ENCODE assay signal across 26 mouse cellular contexts in genomic region chr2:25477541-25477940, GRCm38 (mm10). TPM values are rescaled to one million over a fixed set of nuclear protein-coding genes. Genes with fewer than 3 reads are reported as not detected.
DNase-seq lines count a peak whose midpoint lies in the region; ATAC-seq and TF ChIP-seq lines count a peak whose summit lies in the region.
"Had no signal": no experiment of that assay in that cellular context is flagged by ENCODE, and none has a peak within 500 bp of the region (broad histone marks: within the 10 kb centered on the region; RNA-seq: fewer than 3 reads in every experiment).

No protein-coding gene starts in this region.

- no peaks in the 10 kb centered on the region for H3K9me3 ChIP-seq in midbrain, embryonic 11.5 days (ENCODE audit: control insufficient read depth, low read length)
- no peaks in the 10 kb centered on the region for H3K9me3 ChIP-seq in midbrain, embryonic 16.5 days (replicated peaks; ENCODE audit: control insufficient read depth, low read length, poor library complexity, severe bottlenecking)
- H3K9me3 ChIP-seq: embryonic facial prominence, embryonic 10.5 days; embryonic facial prominence, embryonic 12.5 days; forebrain, embryonic 13.5 days; forebrain, embryonic 15.5 days; G1E had no signal

- ATAC-seq in midbrain, embryonic 11.5 days (ENCODE audit: low FRiP score), result no peak
- ATAC-seq in midbrain, embryonic 16.5 days, result no peak
- ATAC-seq: activated CD4-positive, CD25-positive, alpha-beta regulatory T cell, adult 4 months; CD4-positive, CD25-positive, alpha-beta regulatory T cell, adult 4 months; forebrain, embryonic 13.5 days; forebrain, embryonic 15.5 days; forebrain, postnatal 0 days; Patski had no signal

- no peak overlapping the region for H3K4me3 ChIP-seq in layer of hippocampus, adult 2 months
- H3K4me3 ChIP-seq in midbrain, embryonic 11.5 days (ENCODE audit: low read depth, low read length), result no peak overlapping the region
- no peak overlapping the region for H3K4me3 ChIP-seq in midbrain, embryonic 16.5 days (ENCODE audit: low read depth, low read length)
- H3K4me3 ChIP-seq: embryonic facial prominence, embryonic 10.5 days; embryonic facial prominence, embryonic 12.5 days; forebrain, embryonic 13.5 days; forebrain, embryonic 15.5 days had no signal

- no peak overlapping the region for H3K4me2 ChIP-seq in midbrain, embryonic 11.5 days
- H3K4me2 ChIP-seq in midbrain, embryonic 16.5 days (ENCODE audit: low read length), result no peak overlapping the region
- H3K4me2 ChIP-seq: embryonic facial prominence, embryonic 12.5 days; forebrain, embryonic 13.5 days; forebrain, embryonic 15.5 days had no signal

- no peak for TF ChIP-seq CTCF in layer of hippocampus, adult 2 months (conservative IDR thresholded peaks at IDR 0.05)

- no peak overlapping the region for H3K9ac ChIP-seq in midbrain, embryonic 11.5 days (ENCODE audit: low read length)
- no peak overlapping the region for H3K9ac ChIP-seq in midbrain, embryonic 16.5 days (ENCODE audit: low read depth, low read length)
- H3K9ac ChIP-seq: embryonic facial prominence, embryonic 12.5 days; forebrain, embryonic 13.5 days; forebrain, embryonic 15.5 days; forebrain, postnatal 0 days had no signal

- no peaks in the 10 kb centered on the region for H3K36me3 ChIP-seq in midbrain, embryonic 11.5 days (ENCODE audit: control insufficient read depth, insufficient read depth, low read length)
- H3K36me3 ChIP-seq in midbrain, embryonic 16.5 days (ENCODE audit: control insufficient read depth, insufficient read depth, low read length), result no peaks in the 10 kb centered on the region
- H3K36me3 ChIP-seq: embryonic facial prominence, embryonic 10.5 days; embryonic facial prominence, embryonic 12.5 days; forebrain, embryonic 15.5 days; G1E had no signal

- H3K27ac ChIP-seq in layer of hippocampus, adult 2 months, result peak overlapping the region; percentile 83
- no peak overlapping the region for H3K27ac ChIP-seq in midbrain, embryonic 11.5 days (ENCODE audit: low read depth, low read length)
- no peak overlapping the region for H3K27ac ChIP-seq in midbrain, embryonic 16.5 days (ENCODE audit: low read length)
- H3K27ac ChIP-seq: embryonic facial prominence, embryonic 10.5 days; embryonic facial prominence, embryonic 12.5 days; forebrain, embryonic 13.5 days; forebrain, embryonic 15.5 days had no signal

- WGBS in midbrain, embryonic 11.5 days, result 91% methylated on average over 8 of the region's 8 CpGs
- WGBS in midbrain, embryonic 16.5 days, result 88% methylated on average over 8 of the region's 8 CpGs

- no peaks in the 10 kb centered on the region for H3K27me3 ChIP-seq in midbrain, embryonic 11.5 days (ENCODE audit: control insufficient read depth, insufficient read depth, low read length)
- H3K27me3 ChIP-seq in midbrain, embryonic 16.5 days (ENCODE audit: control insufficient read depth, insufficient read depth, low read depth, low read length), result no peaks in the 10 kb centered on the region
- H3K27me3 ChIP-seq: embryonic facial prominence, embryonic 12.5 days; forebrain, embryonic 15.5 days; Patski had no signal

- H3K4me1 ChIP-seq in midbrain, embryonic 11.5 days (ENCODE audit: control insufficient read depth, insufficient read depth, low read length), result no peaks in the 10 kb centered on the region
- H3K4me1 ChIP-seq in midbrain, embryonic 16.5 days (ENCODE audit: control insufficient read depth, insufficient read depth, low read length), result no peaks in the 10 kb centered on the region
- H3K4me1 ChIP-seq: embryonic facial prominence, embryonic 10.5 days; embryonic facial prominence, embryonic 12.5 days; forebrain, embryonic 13.5 days; forebrain, embryonic 15.5 days had no signal

- peak; percentile 66 for DNase-seq in cerebellum, adult 11-12 months
- no peak for DNase-seq in cerebellum, postnatal 14 days
- peak; percentile 72 for DNase-seq in cerebellum, adult 9-10 months
- no peak for DNase-seq in cerebellum, adult 18-20 months
- no peak for DNase-seq in layer of hippocampus, adult 2 months (ENCODE audit: low spot score in 2 of 2)
- no peak for DNase-seq in layer of hippocampus, postnatal 36 days
- DNase-seq in midbrain, embryonic 11.5 days (ENCODE audit: low spot score, missing footprints), result peak; percentile 51
- DNase-seq: adrenal gland, adult 8-10 months; adrenal gland, postnatal 14 days; adrenal gland, postnatal 36 days; B cell, adult 2 months; forebrain, postnatal 0 days had no signal

RNA-seq across cellular contexts. Expression of gene Ptgds, which starts 7.7 kb away (rescaled TPM):
- 100 to 1,000 TPM; 541 to 735 TPM for total RNA-seq in layer of hippocampus, adult 2 months (2021)
- total RNA-seq in layer of hippocampus, postnatal 36 days (2021), result 100 to 1,000 TPM; 435 to 800 TPM
- 0.26 TPM in 1 of 2 replicates, not detected in the other for polyA plus RNA-seq in midbrain, embryonic 11.5 days (2014; fragmentation: Nextera tagmentation; extraction: Ambion mirVana)
- polyA plus RNA-seq in midbrain, embryonic 16.5 days (2015; fragmentation: Nextera tagmentation; extraction: Ambion mirVana), result 465 and 593 TPM in 2 replicates
- polyA plus RNA-seq: activated CD4-positive, CD25-positive, alpha-beta regulatory T cell, adult 4 months; CD4-positive, CD25-positive, alpha-beta regulatory T cell, adult 4 months; embryonic facial prominence, embryonic 10.5 days; G1E had no signal

RNA-seq across cellular contexts. Expression of gene Lcn12, which starts 16.2 kb away (rescaled TPM):
- total RNA-seq in layer of hippocampus, adult 2 months (2021), result not detected
- not detected for total RNA-seq in layer of hippocampus, postnatal 36 days (2021)
- polyA plus RNA-seq in midbrain, embryonic 11.5 days (2014; fragmentation: Nextera tagmentation; extraction: Ambion mirVana), result not detected in 2 replicates
- not detected in 2 replicates for polyA plus RNA-seq in midbrain, embryonic 16.5 days (2015; fragmentation: Nextera tagmentation; extraction: Ambion mirVana)
- total RNA-seq: adrenal gland, adult 18-20 months; adrenal gland, adult 8-10 months; adrenal gland, postnatal 14 days; adrenal gland, postnatal 36 days; CH12.LX; forebrain, postnatal 0 days; G1E had no signal
- polyA plus RNA-seq: activated CD4-positive, CD25-positive, alpha-beta regulatory T cell, adult 4 months; CD4-positive, CD25-positive, alpha-beta regulatory T cell, adult 4 months; cortical plate, adult 2 months; embryonic facial prominence, embryonic 10.5 days; embryonic facial prominence, embryonic 12.5 days; embryonic facial prominence, embryonic 14.5 days; forebrain, embryonic 11.5 days; forebrain, embryonic 13.5 days; forebrain, embryonic 15.5 days; forebrain, postnatal 0 days; G1E; Patski had no signal

RNA-seq across cellular contexts. Expression of gene Paxx, which starts 16.6 kb away (rescaled TPM):
- 10 to 100 TPM; 55.7 to 62.1 TPM for total RNA-seq in layer of hippocampus, adult 2 months (2021)
- 10 to 100 TPM; 46.2 to 62.8 TPM for total RNA-seq in layer of hippocampus, postnatal 36 days (2021)
- 21.9 and 23.2 TPM in 2 replicates for polyA plus RNA-seq in midbrain, embryonic 11.5 days (2014; fragmentation: Nextera tagmentation; extraction: Ambion mirVana)
- 121 and 130 TPM in 2 replicates for polyA plus RNA-seq in midbrain, embryonic 16.5 days (2015; fragmentation: Nextera tagmentation; extraction: Ambion mirVana)

RNA-seq across cellular contexts. Expression of gene Clic3, which starts 20.9 kb away (rescaled TPM):
- under 1 TPM in 1 of 2 experiments, not detected in 1; 0.49 TPM for total RNA-seq in layer of hippocampus, adult 2 months (2021)
- total RNA-seq in layer of hippocampus, postnatal 36 days (2021), result under 1 TPM in 1 of 2 experiments, not detected in 1; 0.66 TPM
- polyA plus RNA-seq in midbrain, embryonic 11.5 days (2014; fragmentation: Nextera tagmentation; extraction: Ambion mirVana), result 0.18 and 0.25 TPM in 2 replicates
- 2.8 and 3.4 TPM in 2 replicates for polyA plus RNA-seq in midbrain, embryonic 16.5 days (2015; fragmentation: Nextera tagmentation; extraction: Ambion mirVana)
- total RNA-seq: adrenal gland, adult 8-10 months; adrenal gland, postnatal 36 days had no signal
- polyA plus RNA-seq: G1E had no signal

RNA-seq across cellular contexts. Expression of gene Fbxw5, which starts 23.0 kb away (rescaled TPM):
- total RNA-seq in layer of hippocampus, adult 2 months (2021), result 100 to 1,000 TPM; 109 to 120 TPM
- 100 to 1,000 TPM; 115 to 116 TPM for total RNA-seq in layer of hippocampus, postnatal 36 days (2021)
- polyA plus RNA-seq in midbrain, embryonic 11.5 days (2014; fragmentation: Nextera tagmentation; extraction: Ambion mirVana), result 65.9 and 66.4 TPM in 2 replicates
- 137 and 139 TPM in 2 replicates for polyA plus RNA-seq in midbrain, embryonic 16.5 days (2015; fragmentation: Nextera tagmentation; extraction: Ambion mirVana)

Comparison
In these comparisons a context has a peak if more than half of its experiments do, and no peak if none do; other contexts are left out.
1. DNase-seq: peak in cerebellum, adult 11-12 months (single experiment), cerebellum, adult 9-10 months (single experiment) and midbrain, embryonic 11.5 days (single experiment); none in cerebellum, postnatal 14 days (0 of 2), cerebellum, adult 18-20 months (0 of 2), layer of hippocampus, adult 2 months (0 of 2) and layer of hippocampus, postnatal 36 days (0 of 2).